Mouse (Mus musculus) lung, postnatal 0 days (tissue): ENCODE measurements around the gene Mtif2.

Source experiments
- CTCF ChIP-seq: IDR thresholded peaks from 2 replicates; pipeline ENCODE4 v1.5.1; 2016; ENCODE audit warnings: antibody characterized with exemption, mild to moderate bottlenecking
- EP300 ChIP-seq: IDR thresholded peaks from 2 replicates; pipeline ENCODE4 v1.6.1; 2016; ENCODE audit warnings: antibody characterized with exemption, mild to moderate bottlenecking, control low read depth

DNA sequence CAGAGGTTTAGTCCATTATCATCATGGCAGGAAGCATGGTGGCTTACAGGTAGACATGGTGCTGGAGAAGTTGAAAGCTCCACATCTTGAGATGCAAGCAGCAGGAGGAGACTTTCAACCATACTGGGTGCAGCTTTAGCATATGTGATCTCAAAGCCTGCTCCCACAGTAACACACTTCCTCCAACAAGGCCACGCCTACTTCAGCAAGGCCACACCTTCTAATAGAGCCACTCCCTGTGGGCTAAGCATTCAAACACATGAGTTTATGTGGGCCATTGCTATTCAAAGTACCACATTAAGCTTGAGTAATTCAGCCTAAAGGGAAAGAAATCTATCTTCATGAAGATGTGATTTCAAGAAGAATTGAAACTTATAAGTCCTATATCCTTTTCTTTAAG lies 33.1 kb upstream of the Mtif2 start:
- TF ChIP-seq CTCF = no peak
- TF ChIP-seq EP300 = no peak
